Mouse (Mus musculus): Measurements from ENCODE around the gene Oip5.

Gene Oip5

GRCm38 (mm10) chr2:119587383-119587782 lies 30.9 kb downstream of the Oip5 start:
- no peak for DNase-seq (ENCODE audit: low spot score in 2 of 2)

- no peak for DNase-seq (ENCODE audit: low spot score in 2 of 2)
Measured at GRCm38 (mm10) chr2:119584282-119584681, 34.0 kb downstream of the Oip5 start.

- no peak for DNase-seq (ENCODE audit: low spot score in 2 of 2)
Measured at GRCm38 (mm10) chr2:119583439-119583838, 34.8 kb downstream of the Oip5 start.

GRCm38 (mm10) chr2:119581571-119581970 lies 36.7 kb downstream of the Oip5 start:
- no peak for DNase-seq (ENCODE audit: low spot score in 2 of 2)

GRCm38 (mm10) chr2:119572471-119572870 lies 45.8 kb downstream of the Oip5 start:
- no peak for DNase-seq (ENCODE audit: low spot score in 2 of 2)

- no peak for DNase-seq (ENCODE audit: low spot score in 2 of 2)
Measured at GRCm38 (mm10) chr2:119566182-119566855, 52.0 kb downstream of the Oip5 start.

- no peak for DNase-seq (ENCODE audit: low spot score in 2 of 2)
Measured at GRCm38 (mm10) chr2:119565284-119565683, 53.0 kb downstream of the Oip5 start.

- no peak for DNase-seq (ENCODE audit: low spot score in 2 of 2)
Measured at GRCm38 (mm10) chr2:119561794-119562193, 56.5 kb downstream of the Oip5 start.

Measured in frontal cortex, postnatal 10 days (tissue).